Mouse (Mus musculus) layer of hippocampus, adult 18-20 months (tissue): ENCODE results near the gene Trhde. TPM values are rescaled to one million over a fixed set of nuclear protein-coding genes. Genes with fewer than 3 reads are reported as not detected.
A peak's percentile ranks its signal among the peaks of the same experiment; 100 is the strongest.

Experiments
- DNase-seq, 2 experiments: peaks; one replicate each; pipeline ENCODE4 v3.0.0; 2022; ENCODE audit warnings: low spot score in 2 of 2
- long read RNA-seq: library from polyadenylated mRNA; stranded (forward); transcript quantifications from one replicate; pipeline ENCODE4 v2.0.0, GENCODE M21; 2021
- total RNA-seq, 2 experiments: library from RNA; stranded (reverse); gene quantifications; 2 replicates each; pipeline ENCODE4 v1.2.3; 2021

The Trhde gene
- total RNA-seq: 10 to 100 TPM; 25.8 to 28.7 TPM
- long read RNA-seq, full-length matches to known transcripts: 27 of 34 reads
- long read RNA-seq, partial matches to known transcripts: 3 of 34 reads
- long read RNA-seq, other reads (novel, unspliced or antisense): 4 of 34 reads

GRCm38 (mm10) chr10:114802161-114802651 is at the start of gene Trhde:
Trhde (minus strand) TSS chr10:114802307.
- peak in 1 of 2 experiments; percentile 63 for DNase-seq

GRCm38 (mm10) chr10:114841966-114842365 is 39.9 kb upstream of the Trhde start:
- no peak for DNase-seq

- DNase-seq: no peak
These were observed 39.3 kb upstream of the Trhde start for GRCm38 (mm10) chr10:114841440-114841839.

- DNase-seq: no peak
These were observed 29.2 kb upstream of the Trhde start for GRCm38 (mm10) chr10:114831313-114831712.

- no peak for DNase-seq
These were observed 6.7 kb upstream of the Trhde start for GRCm38 (mm10) chr10:114808799-114809198.

- DNase-seq: peak in 1 of 2 experiments; percentile 25
These were observed 3.8 kb upstream of the Trhde start for GRCm38 (mm10) chr10:114805884-114806283.

GRCm38 (mm10) chr10:114801457-114802160 is 498 bp downstream of the Trhde start:
- DNase-seq: peak in 1 of 2 experiments; percentile 37

- no peak for DNase-seq
These were observed 1.5 kb downstream of the Trhde start for GRCm38 (mm10) chr10:114800331-114801304.

GRCm38 (mm10) chr10:114799481-114799880 is 2.6 kb downstream of the Trhde start:
- DNase-seq: no peak

- no peak for DNase-seq
These were observed 3.3 kb downstream of the Trhde start for GRCm38 (mm10) chr10:114798788-114799187.

- DNase-seq: no peak
These were observed 3.9 kb downstream of the Trhde start for GRCm38 (mm10) chr10:114798218-114798617.

GRCm38 (mm10) chr10:114797664-114798063 is 4.4 kb downstream of the Trhde start:
- DNase-seq: no peak

- DNase-seq: no peak
These were observed 5.2 kb downstream of the Trhde start for GRCm38 (mm10) chr10:114796872-114797271.

- DNase-seq: no peak
These were observed 7.9 kb downstream of the Trhde start for GRCm38 (mm10) chr10:114794214-114794613.

GRCm38 (mm10) chr10:114765914-114766313 is 36.2 kb downstream of the Trhde start:
- DNase-seq: no peak

GRCm38 (mm10) chr10:114762125-114762524 is 40.0 kb downstream of the Trhde start:
- no peak for DNase-seq

GRCm38 (mm10) chr10:114759240-114759639 is 42.9 kb downstream of the Trhde start:
- no peak for DNase-seq

- peak in 1 of 2 experiments; percentile 35 for DNase-seq
These were observed 43.5 kb downstream of the Trhde start for GRCm38 (mm10) chr10:114758614-114759013.

GRCm38 (mm10) chr10:114742755-114743705 is 59.1 kb downstream of the Trhde start:
- no peak for DNase-seq

- no peak for DNase-seq
These were observed 62.2 kb downstream of the Trhde start for GRCm38 (mm10) chr10:114739916-114740315.
